Mouse (Mus musculus): ENCODE results near the gene Kcnj2. TPM values are rescaled to one million over a fixed set of nuclear protein-coding genes. Genes with fewer than 3 reads are reported as not detected.

Kcnj2 gene
- polyA plus RNA-seq (2014; fragmentation: Illumina TruSeq; extraction: RNeasy Lipid Tissue Mini Kit (QIAGEN cat#74804); ENCODE audit: low read depth, low replicate concordance) = 0.18 TPM

GRCm38 (mm10) chr11:111065635-111066298 is at the start of gene Kcnj2:
TSS of gene Kcnj2 (plus strand) at chr11:111066164.

Other genes starting within 250 kb of the Kcnj2 start
- gene Kcnj16, start 98.1 kb upstream of the Kcnj2 start, polyA plus RNA-seq (2014; fragmentation: Illumina TruSeq; extraction: RNeasy Lipid Tissue Mini Kit (QIAGEN cat#74804); ENCODE audit: low read depth, low replicate concordance) = 0.17 TPM

All from testis, adult 10 weeks (tissue).